13 mouse cellular contexts compared by ENCODE assay signal in the genomic region with DNA sequence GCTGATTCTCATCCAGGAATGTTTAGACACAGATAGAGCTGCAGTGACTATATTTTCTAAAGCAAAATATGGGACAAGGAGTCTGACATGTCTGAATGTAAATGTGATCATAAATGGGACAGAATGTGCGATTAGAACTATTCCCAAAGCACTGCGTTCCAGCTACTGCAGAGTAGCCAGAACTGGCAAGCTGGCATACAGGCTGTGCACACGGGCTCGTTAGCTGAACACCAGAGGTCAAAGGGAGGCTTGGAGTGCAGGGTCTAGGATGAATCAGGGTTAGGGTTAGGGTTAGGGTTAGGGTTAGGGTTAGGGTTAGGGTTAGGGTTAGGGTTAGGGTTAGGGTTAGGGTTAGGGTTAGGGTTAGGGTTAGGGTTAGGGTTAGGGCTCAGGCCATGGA. TPM values are rescaled to one million over a fixed set of nuclear protein-coding genes. Genes with fewer than 3 reads are reported as not detected.
"Had no signal": no experiment of that assay in that cellular context is flagged by ENCODE, and none has a peak within 500 bp of the region (broad histone marks: within the 10 kb centered on the region; RNA-seq: fewer than 3 reads in every experiment).

No protein-coding gene starts in this region.

- H3K9ac ChIP-seq: limb, embryonic 15.5 days; liver, embryonic 14.5 days; neural tube, embryonic 13.5 days had no signal

- H3K4me2 ChIP-seq: limb, embryonic 15.5 days; neural tube, embryonic 13.5 days had no signal

- H3K4me3 ChIP-seq: limb, embryonic 15.5 days; midbrain, embryonic 10.5 days; neural tube, embryonic 13.5 days had no signal

- H3K4me1 ChIP-seq: neural tube, embryonic 13.5 days had no signal

- H3K27ac ChIP-seq: limb, embryonic 15.5 days; liver, embryonic 14.5 days; midbrain, embryonic 10.5 days; neural tube, embryonic 13.5 days had no signal

- H3K36me3 ChIP-seq: limb, embryonic 15.5 days; midbrain, embryonic 10.5 days; neural tube, embryonic 13.5 days had no signal

- ATAC-seq: midbrain, embryonic 16.5 days had no signal

- H3K9me3 ChIP-seq: limb, embryonic 15.5 days; midbrain, embryonic 10.5 days; neural tube, embryonic 13.5 days had no signal

- DNase-seq: kidney, adult 11 months; left cerebral cortex, postnatal 4 days; lung, adult 18-20 months; retina, postnatal 1 day; right cerebral cortex, postnatal 4 days; spleen, adult 18-20 months; thymus, adult 18-20 months; thymus, postnatal 14 days had no signal

- H3K27me3 ChIP-seq: limb, embryonic 15.5 days; neural tube, embryonic 13.5 days had no signal

RNA-seq across cellular contexts. Expression of gene Hsd11b1, which starts 36.3 kb away (rescaled TPM):
- polyA plus RNA-seq: neural tube, embryonic 13.5 days had no signal
